Mouse (Mus musculus) c-Kit-positive CD71-negative TER-119-negative erythroid progenitor cells, embryonic 14.5 days (primary cell): ENCODE measurements at regions not wholly inside any gene's neighbourhood (a gene's known extent, or its start where the extent isn't known, plus 50 kb on each side); places are given as distances from the start of the nearest gene placed in this dataset.

Experiments
- DNase-seq: peaks from one replicate; pipeline ENCODE4 v3.0.0-alpha.2; 2013; ENCODE audit warnings: low read depth

DNA sequence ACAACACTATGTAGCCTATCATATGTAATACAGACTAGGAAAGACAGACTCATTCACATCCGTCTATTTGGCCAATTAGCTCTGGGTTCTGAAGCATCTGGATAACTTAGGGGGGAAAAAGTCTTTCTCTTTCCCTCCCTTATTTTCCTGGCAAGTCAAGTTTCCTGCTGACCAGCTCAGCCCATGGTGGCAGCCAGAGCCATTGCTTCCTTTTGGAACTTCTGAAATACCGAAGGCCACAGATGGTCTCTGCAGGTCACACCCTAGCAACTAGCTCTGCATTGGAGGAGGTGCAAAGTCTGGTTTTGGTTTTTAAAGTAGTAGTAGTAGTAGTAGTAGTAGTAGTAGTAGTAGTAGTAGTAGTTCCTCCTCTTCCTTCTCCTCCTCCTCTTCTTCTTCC is 76.6 kb upstream of the Gm15217 start:
- no peak for DNase-seq

DNA sequence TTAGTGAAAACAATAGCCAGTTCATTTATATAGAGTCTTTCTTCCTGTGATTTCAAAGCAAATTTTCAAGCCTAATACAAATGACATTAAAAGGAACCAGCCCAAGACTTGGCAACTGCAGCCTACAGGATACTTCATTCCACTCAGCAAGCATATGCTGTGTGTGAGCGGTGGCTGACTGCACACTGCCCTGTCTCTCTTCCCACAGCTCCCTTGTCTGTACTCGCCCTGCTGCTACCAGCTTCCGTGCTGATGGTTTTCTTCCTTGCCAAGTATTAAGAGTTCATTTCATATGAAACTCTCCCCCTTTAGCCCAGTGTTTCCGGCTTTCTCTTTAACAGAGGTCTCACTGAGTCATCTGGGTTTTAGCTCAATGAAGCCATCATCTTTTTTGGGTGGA is 73.9 kb upstream of the Gm15217 start:
- DNase-seq = no peak

DNA sequence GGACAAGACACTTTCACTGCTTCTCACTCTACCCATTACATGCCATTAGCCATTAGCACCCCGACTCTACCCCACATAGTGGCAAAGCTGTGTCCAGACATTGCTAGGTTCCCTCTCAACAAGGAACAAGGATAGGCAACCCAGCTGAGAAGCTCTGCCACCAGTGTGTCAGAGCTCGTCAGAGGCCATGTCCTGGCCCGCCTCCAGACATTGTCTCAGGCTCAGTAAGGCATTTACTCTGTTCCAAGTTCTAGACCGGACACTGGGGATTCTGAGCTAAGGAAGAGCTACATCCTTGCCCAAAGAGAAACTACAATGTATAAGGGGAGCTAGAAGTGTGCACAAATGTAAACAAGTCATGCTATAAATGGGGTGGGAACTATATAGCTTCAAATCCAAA is 66.2 kb upstream of the Gm15217 start:
- DNase-seq = no peak

DNA sequence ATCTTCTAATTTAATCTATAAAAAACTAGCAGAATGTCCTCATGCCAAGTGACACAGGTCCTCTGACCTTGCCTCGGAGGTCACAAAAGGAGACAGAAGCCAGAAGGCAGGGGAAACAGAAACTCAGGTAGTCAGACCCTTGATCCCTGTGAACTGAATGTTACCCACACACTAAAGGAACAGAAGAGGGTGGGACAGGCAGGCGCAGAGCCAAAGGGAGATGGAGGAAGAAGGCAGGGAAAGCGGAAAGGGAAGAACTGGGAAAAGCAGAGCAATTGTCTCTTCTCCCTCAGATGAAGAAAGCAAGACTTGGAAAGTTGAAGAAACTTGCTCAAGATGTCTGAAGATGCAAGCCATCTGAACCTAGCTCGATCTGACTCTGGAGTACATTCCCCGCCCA is 62.7 kb upstream of the Gm15217 start:
- no peak for DNase-seq

DNA sequence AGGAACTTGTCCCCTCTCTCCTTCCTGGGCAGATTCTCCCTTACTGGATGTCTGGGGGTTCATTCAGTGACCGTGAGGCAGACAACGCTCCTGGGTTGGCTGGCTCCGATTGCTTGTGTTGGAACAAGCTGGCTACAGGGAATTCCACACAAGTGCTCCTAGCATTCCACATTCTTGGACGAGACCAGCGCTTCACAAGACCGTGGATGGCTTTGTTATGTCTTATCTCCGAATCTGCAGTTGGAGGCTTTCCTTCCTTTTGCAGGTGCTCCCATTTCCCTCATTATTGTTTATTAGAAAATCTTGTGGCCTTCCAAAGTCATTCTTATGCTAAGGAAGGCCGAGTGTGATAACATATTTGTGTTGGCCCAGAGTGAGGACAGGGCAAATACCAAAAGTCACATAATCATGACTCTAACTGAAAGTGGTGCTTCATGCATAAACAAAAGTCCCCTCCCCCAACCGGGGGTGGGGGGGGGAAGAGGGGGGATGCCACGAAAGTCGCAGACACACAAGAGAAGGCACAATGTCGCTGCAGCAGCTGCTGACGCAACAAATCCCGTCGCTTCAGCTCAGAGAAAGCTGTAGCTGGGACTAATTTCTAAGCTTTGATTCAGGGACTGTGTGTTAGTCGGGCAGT is 61.7 kb upstream of the Gm15217 start:
- no peak for DNase-seq

DNA sequence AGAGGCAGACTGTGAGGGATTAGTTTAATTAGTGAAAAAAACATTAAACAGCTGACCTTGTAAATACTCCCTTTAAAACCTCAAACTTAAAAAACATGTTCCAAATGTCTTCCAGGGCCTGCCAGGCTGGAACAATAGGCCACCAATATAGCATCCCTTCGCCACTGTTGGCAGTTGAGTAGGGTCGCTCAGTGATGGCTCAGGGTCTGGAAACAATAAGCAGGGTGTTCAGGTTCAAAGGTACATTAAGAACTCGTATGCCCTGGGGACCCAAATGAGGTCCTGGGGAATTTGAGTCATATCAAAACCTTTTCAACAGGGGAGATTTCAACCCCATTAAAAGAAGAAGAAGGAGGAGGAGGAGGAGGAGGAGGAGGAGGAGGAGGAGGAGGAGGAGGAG is 51.1 kb upstream of the Gm15217 start:
- no peak for DNase-seq
